Mouse (Mus musculus): ENCODE results near the gene Fv1. TPM values are rescaled to one million over a fixed set of nuclear protein-coding genes. Genes with fewer than 3 reads are reported as not detected.
"Not testable (repeated sequence)": the region's sequence is repeated elsewhere in the genome, so short reads cannot be mapped to it uniquely, and the experiment has no call there.

The Fv1 gene
- 1.0 and 1.4 TPM in 2 replicates for polyA plus RNA-seq (2012; rRNA removed)

- Histone ChIP-seq H3K27ac (ENCODE audit: insufficient read depth, low read depth, low read length) (peak within 1 kb of the TSS; percentile 17; the same call in 1 of the 2 replicates), H3K36me3 (ENCODE audit: control insufficient read depth, insufficient read depth, low read length) (no peaks in the 10 kb centered on the region), H3K4me1 (ENCODE audit: control insufficient read depth, insufficient read depth, low read length) (peaks cover 7% of the 10 kb centered on the region), H3K4me3 (ENCODE audit: insufficient read depth, low read depth, low read length) (peak within 1 kb of the TSS; percentile 90), H3K27me3 (replicated peaks; ENCODE audit: control insufficient read depth, insufficient read depth, low read length) (no peaks in the 10 kb centered on the region)
- DNase-seq, result peak; percentile 99
- under 1% methylated on average over 30 of the region's 30 CpGs for WGBS
- TF ChIP-seq POLR2A (IDR thresholded peaks at IDR 0.05; ENCODE audit: low read depth, low read length) (peak; percentile 31), CTCF (conservative IDR thresholded peaks at IDR 0.05; ENCODE audit: insufficient read depth, insufficient read length, low read depth, low read length) (no peak)
These were observed at the start of gene Fv1, which contains the start of gene Miip for GRCm38 (mm10) chr4:147868450-147869031. TSS of gene Fv1 (plus strand) at chr4:147868979. TSS of gene Miip (minus strand) at chr4:147868816.

- WGBS, result 86% methylated on average over 7 of the region's 7 CpGs
- not testable (repeated sequence) for H3K27me3 ChIP-seq (replicated peaks; ENCODE audit: control insufficient read depth, insufficient read depth, low read length); H3K4me3 ChIP-seq (ENCODE audit: insufficient read depth, low read depth, low read length); DNase-seq; H3K4me1 ChIP-seq (ENCODE audit: control insufficient read depth, insufficient read depth, low read length); H3K27ac ChIP-seq (ENCODE audit: insufficient read depth, low read depth, low read length); H3K36me3 ChIP-seq (ENCODE audit: control insufficient read depth, insufficient read depth, low read length)
These were observed 49.1 kb upstream of the Fv1 start for GRCm38 (mm10) chr4:147819659-147820058.

GRCm38 (mm10) chr4:147821414-147821813, 47.4 kb upstream of the Fv1 start:
- H3K27ac ChIP-seq (ENCODE audit: insufficient read depth, low read depth, low read length); H3K4me1 ChIP-seq (ENCODE audit: control insufficient read depth, insufficient read depth, low read length); H3K4me3 ChIP-seq (ENCODE audit: insufficient read depth, low read depth, low read length); H3K27me3 ChIP-seq (replicated peaks; ENCODE audit: control insufficient read depth, insufficient read depth, low read length); DNase-seq: not testable (repeated sequence)
- H3K36me3 ChIP-seq (ENCODE audit: control insufficient read depth, insufficient read depth, low read length), result peaks cover 12% of the 10 kb centered on the region
- WGBS, result 86% methylated on average over 3 of the region's 3 CpGs

- Histone ChIP-seq H3K4me1 (ENCODE audit: control insufficient read depth, insufficient read depth, low read length) (no peaks in the 10 kb centered on the region), H3K27ac (ENCODE audit: insufficient read depth, low read depth, low read length) (no peak overlapping the region), H3K4me3 (ENCODE audit: insufficient read depth, low read depth, low read length) (no peak overlapping the region), H3K36me3 (ENCODE audit: control insufficient read depth, insufficient read depth, low read length) (peaks cover 23% of the 10 kb centered on the region), H3K27me3 (replicated peaks; ENCODE audit: control insufficient read depth, insufficient read depth, low read length) (no peaks in the 10 kb centered on the region)
- 99% methylated on average over 4 of the region's 4 CpGs for WGBS
- no peak for DNase-seq
- no peak for TF ChIP-seq POLR2A (IDR thresholded peaks at IDR 0.05; ENCODE audit: low read depth, low read length)
- no peak for TF ChIP-seq CTCF (conservative IDR thresholded peaks at IDR 0.05; ENCODE audit: insufficient read depth, insufficient read length, low read depth, low read length)
These were observed 44.4 kb upstream of the Fv1 start for GRCm38 (mm10) chr4:147824389-147824788.

- H3K27me3 ChIP-seq (replicated peaks; ENCODE audit: control insufficient read depth, insufficient read depth, low read length); H3K27ac ChIP-seq (ENCODE audit: insufficient read depth, low read depth, low read length); H3K4me1 ChIP-seq (ENCODE audit: control insufficient read depth, insufficient read depth, low read length); H3K4me3 ChIP-seq (ENCODE audit: insufficient read depth, low read depth, low read length): not testable (repeated sequence)
- peaks cover 12% of the 10 kb centered on the region for H3K36me3 ChIP-seq (ENCODE audit: control insufficient read depth, insufficient read depth, low read length)
- peak; percentile 17 for DNase-seq
- 99% methylated on average over 22 of the region's 26 CpGs for WGBS
These were observed 29.5 kb upstream of the Fv1 start for GRCm38 (mm10) chr4:147839282-147839681.

- peaks cover 12% of the 10 kb centered on the region for H3K36me3 ChIP-seq (ENCODE audit: control insufficient read depth, insufficient read depth, low read length)
- H3K27me3 ChIP-seq (replicated peaks; ENCODE audit: control insufficient read depth, insufficient read depth, low read length), result no peaks in the 10 kb centered on the region
- TF ChIP-seq CTCF (conservative IDR thresholded peaks at IDR 0.05; ENCODE audit: insufficient read depth, insufficient read length, low read depth, low read length), result no peak
- TF ChIP-seq POLR2A (IDR thresholded peaks at IDR 0.05; ENCODE audit: low read depth, low read length), result no peak
- 98% methylated on average over 3 of the region's 3 CpGs for WGBS
- H3K4me3 ChIP-seq (ENCODE audit: insufficient read depth, low read depth, low read length), result no peak overlapping the region
- no peak overlapping the region for H3K27ac ChIP-seq (ENCODE audit: insufficient read depth, low read depth, low read length)
- DNase-seq, result no peak
- 0 out of 2 replicates have a peak, but pooled peaks cover 4% of the 10 kb centered on the region for H3K4me1 ChIP-seq (ENCODE audit: control insufficient read depth, insufficient read depth, low read length)
These were observed 25.9 kb upstream of the Fv1 start for GRCm38 (mm10) chr4:147842871-147843270.

- peak within 1 kb of the TSS; percentile 82 for H3K27ac ChIP-seq (ENCODE audit: insufficient read depth, low read depth, low read length)
- DNase-seq, result peak; percentile 94
- H3K4me1 ChIP-seq (ENCODE audit: control insufficient read depth, insufficient read depth, low read length), result peaks cover 9% of the 10 kb centered on the region; the same call in 1 of the 2 replicates
- no peaks in the 10 kb centered on the region for H3K27me3 ChIP-seq (replicated peaks; ENCODE audit: control insufficient read depth, insufficient read depth, low read length)
- H3K36me3 ChIP-seq (ENCODE audit: control insufficient read depth, insufficient read depth, low read length), result peaks cover 4% of the 10 kb centered on the region
- peak within 1 kb of the TSS; percentile 100 for H3K4me3 ChIP-seq (ENCODE audit: insufficient read depth, low read depth, low read length)
- 2% methylated on average over 23 of the region's 23 CpGs for WGBS
- no peak for TF ChIP-seq POLR2A (IDR thresholded peaks at IDR 0.05; ENCODE audit: low read depth, low read length)
- no peak for TF ChIP-seq CTCF (conservative IDR thresholded peaks at IDR 0.05; ENCODE audit: insufficient read depth, insufficient read length, low read depth, low read length)
These were observed 20.9 kb upstream of the Fv1 start, which contains the start of gene Zfp933 for GRCm38 (mm10) chr4:147847614-147848583. TSS of gene Zfp933 (minus strand) at chr4:147848366.
